Mouse (Mus musculus) kidney, postnatal 4 days (tissue): ENCODE measurements around the gene Pmfbp1.

Source experiments
- DNase-seq, 2 experiments: peaks; one replicate each; pipeline ENCODE4 v3.0.0; 2021; ENCODE audit warnings: mixed read lengths in 2 of 2

Pmfbp1 gene

DNA sequence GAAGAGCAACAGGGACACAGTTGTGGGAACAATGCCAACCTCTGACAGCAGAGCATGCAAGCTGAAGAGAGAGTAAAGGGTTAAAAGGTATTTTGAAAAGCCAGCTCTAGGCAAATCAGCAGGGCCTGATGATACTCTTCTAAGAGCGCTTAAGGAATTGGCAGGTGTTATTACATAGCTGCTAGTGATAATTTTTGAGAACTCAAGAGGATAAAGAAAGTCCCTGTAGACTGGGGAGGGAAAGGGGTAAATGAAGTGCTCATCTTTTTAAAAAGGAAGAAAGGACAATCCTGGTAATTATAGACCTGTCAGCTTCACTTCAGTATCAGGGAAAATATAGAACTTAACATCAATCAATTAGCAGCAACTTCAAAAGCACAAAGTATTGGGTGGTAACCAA, 9.7 kb downstream of the Pmfbp1 start:
- DNase-seq, result no peak

DNA sequence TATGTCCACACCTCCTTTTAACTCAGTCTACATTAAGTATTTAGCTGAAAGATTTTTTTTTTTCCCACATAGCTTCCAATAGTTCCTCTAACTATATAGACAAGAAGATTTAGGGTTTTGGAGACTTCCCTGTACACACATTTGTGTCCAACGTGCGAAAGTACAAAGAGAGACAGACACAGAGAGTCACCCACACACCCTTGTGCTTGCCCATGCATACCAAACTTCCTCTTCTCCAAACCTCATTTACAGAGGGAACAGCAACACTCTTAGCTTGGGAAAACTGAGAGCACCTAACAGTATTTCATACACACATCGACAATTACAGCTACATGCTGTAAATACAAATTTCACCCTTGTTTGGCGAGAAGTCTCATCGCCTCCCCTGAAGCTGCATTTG, 11.7 kb downstream of the Pmfbp1 start:
- no peak for DNase-seq

DNA sequence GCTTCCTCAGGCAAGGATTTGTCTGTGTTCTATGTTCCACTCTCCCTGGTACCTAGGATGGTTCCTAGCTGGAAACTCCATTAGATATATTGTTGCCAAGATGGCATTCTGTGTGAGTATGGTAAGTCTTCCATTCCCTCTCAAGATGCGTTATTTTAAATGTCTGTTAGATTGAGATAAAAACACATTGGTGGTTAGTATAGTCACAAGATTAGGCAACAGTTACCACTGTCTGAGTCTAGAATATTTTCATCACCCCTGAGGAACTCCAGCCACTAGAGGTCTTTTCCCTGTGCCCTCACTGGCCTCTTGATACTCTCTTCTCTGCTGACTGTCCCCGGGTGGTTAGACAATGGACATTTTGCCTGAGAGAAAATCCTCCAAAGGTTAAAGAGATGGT, 30.2 kb downstream of the Pmfbp1 start:
- no peak for DNase-seq

DNA sequence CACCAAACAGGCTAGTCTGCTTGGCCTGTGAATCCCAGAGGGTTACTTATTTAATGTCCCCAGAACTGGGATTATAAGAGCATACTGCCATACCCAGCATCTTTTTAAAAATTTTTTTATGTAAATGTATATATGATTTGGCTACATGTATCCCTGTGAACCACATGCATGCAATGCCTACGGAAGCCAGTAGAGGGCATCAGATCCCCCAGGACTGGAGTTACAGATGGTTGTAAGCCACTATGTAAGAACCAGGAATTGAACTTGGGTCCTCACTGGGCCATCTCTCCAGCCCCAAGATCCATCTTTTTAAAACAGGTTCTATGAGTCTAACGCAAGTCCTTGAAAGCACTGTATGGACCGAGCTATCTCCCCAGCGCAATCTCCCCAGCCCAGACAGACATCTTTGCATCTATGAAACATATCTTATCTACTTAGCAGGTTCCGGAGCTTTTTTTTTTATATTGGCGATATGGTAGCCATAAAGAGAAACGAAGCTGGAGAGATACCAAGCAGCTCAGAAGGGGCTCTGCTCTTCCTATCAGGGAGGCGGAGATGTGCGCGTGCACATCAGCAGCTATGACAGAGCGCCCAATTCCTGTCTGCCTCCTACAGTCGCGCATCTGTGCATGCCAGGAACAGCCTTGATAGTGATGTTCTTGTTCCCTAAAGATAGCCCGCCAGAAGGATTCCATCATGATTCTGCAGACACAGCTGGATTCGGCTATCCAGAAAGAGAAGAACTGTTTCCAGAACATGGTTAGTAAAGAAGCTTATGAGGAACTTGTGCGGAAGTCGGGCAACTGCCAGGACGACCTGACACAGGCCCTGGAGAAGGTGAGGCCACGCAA, 41.5 kb downstream of the Pmfbp1 start:
- peak; percentile 67 to 70 for DNase-seq

DNA sequence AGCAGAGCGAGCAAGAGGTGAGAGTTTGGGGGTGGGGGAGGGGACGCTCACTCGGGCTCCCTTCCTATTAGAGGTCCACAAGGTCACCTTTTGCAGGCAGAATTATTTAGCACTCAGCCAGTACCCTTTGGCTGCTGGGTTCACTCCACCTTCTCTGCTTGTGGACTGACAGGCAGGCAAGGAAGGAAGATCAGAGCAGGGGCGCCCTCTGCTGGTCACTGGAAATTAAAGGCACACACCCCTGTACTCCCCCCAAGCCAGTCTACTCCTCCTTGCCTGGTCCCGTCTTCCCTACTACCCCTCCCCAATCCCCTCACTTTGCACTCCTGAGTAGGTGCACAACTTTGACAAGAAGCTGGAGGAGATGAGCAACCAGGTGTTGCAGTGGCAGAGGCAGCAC, 42.9 kb downstream of the Pmfbp1 start:
- DNase-seq, result peak; percentile 90 to 91

DNA sequence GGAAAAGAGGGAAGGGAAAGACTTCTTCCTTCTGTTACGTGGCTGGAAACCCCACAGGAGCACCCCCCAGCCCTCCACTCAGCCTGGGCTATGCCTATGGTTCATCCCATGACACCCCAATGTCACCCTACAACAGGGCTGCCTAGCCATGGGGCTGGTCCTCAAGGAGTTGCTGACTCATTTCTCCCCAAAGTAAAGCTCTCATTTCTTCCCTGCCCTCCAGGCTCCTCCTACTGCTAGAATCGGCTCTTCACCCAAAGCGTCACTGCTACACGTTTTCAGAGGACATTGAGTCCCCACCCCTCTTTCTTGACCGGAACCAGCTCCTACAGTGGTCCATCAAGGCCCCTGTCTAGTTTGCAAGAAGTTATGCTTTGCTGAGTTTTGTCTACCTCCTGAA, 48.3 kb downstream of the Pmfbp1 start:
- DNase-seq, result no peak

DNA sequence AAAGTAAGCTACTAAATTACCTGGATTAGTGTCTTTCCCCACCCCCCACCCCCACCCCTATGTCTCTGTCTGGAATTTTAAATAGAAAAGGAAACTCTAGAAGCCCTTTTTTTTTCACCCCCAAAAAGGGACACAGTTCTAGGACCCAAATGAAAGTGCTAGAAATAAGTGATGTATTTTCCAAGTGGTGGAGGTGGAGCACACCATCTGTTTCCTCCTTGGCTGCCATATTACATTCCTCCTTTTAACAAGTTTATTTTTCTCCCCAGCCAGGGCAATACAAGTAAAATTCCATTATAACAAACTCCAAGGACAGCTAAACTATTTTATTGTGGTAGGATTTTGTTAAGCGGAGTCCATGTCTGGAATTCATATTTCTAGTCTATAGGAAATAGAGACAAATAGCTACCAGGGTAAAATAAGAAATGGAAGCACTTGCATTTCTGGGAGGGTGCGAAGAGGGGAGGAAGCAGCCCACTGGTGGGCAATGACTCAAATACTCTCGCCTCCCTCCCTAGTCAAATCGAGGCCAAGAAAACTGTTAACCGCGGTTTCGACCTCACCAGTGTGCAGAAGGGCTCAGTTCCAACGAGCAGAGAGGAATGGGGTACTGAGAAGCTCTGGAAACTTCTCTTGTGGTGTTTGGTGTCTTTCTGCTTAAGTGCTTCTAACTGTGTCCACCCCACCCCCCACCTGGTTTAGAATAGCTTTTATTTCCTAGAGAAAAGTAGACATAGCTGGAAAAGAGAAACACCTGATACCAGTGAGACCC, 49.1 kb downstream of the Pmfbp1 start:
- DNase-seq, result no peak

DNA sequence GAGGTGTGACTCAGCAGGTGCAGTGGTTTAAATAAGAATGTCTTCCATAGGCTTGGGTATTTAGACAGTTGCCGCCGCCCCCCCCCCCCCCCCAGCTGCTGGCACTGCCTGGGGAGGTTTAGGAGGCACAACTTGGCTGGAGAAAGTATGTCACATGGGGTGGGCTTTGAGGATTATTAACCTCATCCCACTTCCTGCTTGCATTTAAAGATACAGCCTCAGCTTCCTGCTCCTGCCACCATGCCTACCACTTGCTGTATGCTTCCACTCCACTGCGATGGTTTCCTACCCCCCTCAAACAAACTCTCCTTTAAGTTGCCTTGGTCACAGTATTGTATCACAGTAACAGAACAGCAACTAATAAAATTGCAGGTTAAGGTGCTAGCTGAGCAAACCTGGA, 50.2 kb downstream of the Pmfbp1 start:
- DNase-seq, result no peak

DNA sequence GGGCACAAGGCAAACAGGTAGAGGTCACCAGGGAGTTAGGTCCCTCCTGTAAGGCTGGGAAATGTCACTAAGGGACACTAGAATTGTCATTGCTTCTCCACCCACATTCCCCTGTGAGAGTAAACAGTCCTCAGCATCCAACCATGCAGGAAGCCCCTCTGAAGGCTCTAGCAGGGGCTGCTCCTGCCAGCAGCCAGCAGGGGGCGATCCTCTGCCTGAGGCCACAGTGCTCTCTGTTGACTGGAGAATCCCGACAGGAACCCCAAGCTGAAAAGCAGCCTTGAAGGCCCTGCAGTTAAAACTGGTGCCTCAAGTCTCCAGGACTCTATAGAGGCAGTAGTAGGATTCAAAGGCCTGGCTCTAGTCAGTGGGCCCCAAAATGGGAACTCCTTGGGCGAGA, 57.8 kb downstream of the Pmfbp1 start:
- DNase-seq, result peak; percentile 59 to 65

DNA sequence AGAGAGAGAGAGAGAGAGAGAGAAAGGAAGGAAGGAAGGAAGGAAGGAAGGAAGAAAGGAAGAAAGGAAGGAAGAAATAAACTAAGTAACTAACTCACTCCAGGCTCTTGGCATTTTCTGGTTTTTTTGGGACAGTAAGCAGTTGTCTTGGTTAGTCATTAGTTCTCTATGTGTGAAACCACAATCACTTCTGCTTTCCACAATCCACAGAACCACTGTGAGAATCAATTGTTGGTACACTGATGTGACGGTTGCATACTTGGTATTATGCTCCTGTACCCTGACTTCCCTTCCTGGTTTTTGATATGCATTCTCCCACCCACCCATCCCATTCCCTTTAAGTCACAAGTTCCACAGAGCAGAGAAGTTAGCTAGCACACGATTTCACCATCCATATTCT, 70.1 kb downstream of the Pmfbp1 start:
- no peak for DNase-seq

DNA sequence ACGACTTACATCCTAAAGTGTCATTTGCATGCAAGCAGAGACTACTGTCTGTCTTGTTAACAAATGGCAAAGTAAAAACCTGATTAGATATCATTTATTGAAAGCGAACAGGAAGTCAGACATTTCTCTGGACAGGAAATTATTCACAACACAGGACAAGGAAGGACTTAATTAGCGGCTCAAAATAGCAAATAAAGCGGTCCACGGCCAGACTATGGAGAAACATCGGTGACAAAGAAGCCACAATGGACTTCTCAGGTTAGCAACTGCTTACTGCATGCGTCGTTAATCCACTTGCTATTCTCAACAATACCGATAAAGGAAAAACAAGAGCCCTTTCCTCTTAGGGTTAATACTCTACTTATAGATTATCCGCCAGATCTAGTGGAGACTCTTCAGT, 70.9 kb downstream of the Pmfbp1 start:
- DNase-seq, result no peak

DNA sequence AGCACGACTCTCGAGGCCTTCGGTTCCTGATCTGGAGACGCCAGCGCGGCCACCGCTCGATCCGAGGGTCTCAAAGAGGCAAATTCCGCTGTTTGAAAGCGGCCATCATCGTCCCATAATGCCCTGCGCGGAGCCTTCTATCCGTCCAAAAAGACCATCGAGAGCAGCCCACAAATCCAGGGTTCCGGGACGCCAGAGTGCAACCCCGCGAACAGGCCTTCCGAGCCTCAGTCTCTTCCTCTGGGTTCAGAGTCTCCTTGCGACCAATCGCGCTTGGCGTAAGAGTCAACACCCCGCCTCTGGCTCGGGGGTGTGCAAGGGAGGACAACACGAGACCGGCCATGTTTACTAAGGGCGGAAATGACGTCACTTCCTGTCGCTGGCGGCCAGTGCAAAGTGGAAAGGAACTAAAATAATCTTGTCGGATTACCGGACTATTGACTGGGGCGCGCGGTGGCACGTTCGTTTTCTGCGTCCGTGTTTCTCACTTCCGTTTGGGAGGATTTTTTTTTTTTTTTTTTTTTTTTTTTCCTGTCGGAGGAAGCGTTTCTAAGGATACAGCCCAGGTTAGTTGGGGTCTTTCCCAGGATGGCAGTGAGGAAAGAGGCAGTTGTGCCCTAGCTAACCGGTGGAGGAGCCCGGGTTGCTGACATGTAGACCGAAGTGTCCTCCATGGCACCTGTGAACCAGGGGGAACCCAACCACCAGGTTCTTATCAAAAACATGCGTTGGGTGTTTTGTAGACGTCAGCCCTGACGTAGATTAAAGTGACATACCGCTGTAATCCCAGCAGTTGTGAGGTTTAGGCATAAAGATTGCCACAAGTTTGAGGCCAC, 71.9 kb downstream of the Pmfbp1 start, which contains the start of the genes Dhx38 and Txnl4b:
Gene Dhx38 (minus strand): TSS at position 364 of the 836 bp plus-strand sequence.
Gene Txnl4b (plus strand): TSS at position 395 of the 836 bp plus-strand sequence.
- peak; percentile 99 for DNase-seq

DNA sequence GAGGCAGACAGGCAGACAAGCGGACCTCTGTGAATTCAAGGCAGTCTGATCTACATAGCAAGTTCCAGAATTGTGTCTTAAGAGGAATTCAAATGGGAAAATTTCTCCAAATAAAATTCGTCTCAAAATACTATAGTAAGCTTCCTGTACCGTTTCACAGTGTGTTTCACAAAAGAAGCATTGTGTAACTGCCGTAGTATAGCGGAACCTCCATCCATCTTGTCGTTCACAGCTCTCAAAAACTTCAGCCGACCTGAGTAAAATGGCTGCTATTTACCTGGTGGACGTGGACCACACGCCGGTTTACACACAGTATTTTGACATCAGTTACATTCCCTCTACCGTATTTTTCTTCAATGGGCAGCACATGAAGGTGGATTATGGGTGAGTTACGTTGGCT, 77.3 kb downstream of the Pmfbp1 start:
- DNase-seq, result no peak

DNA sequence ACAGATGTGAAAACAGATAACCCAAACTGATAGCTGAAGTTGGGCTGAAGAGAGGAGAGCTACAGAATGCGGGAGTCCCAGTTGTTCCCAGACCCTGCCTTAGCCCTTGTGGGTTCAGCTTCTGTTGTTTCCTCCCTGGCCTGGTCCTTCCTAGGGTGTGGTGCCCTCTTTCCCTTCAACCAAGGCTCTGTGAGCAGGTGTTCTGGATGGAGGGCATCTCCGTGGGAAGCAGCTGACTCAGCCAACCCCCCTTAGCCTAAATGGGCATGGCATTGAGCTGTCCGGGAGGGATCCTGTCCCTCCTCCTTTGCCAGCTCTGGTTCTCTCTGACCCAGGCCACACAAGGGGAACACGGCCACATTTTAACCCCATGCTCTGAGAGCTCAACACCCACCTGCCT, 82.5 kb downstream of the Pmfbp1 start:
- no peak for DNase-seq

DNA sequence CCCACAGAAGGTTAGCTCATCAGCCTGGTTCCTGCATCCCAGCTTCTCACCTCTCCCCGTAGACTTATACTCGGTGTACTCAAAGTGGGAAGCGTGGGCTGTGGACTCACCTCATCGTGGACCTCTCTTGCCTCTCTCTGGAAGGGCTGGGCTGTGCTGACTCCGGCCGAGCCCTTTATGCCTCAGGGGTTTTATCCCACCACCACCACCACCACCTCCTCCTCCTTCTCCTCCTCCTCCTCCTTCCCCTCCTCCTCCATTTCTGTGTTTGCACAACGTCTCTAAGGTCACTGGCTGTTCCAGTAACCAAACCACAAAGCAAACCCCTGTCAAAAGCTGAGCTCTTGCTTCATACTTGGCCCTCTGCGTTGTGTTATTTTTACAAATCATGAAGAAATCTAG, 85.1 kb downstream of the Pmfbp1 start, which contains the start of gene Hp:
Gene Hp (minus strand): TSS at position 273 of the 402 bp plus-strand sequence.
- DNase-seq, result no peak

DNA sequence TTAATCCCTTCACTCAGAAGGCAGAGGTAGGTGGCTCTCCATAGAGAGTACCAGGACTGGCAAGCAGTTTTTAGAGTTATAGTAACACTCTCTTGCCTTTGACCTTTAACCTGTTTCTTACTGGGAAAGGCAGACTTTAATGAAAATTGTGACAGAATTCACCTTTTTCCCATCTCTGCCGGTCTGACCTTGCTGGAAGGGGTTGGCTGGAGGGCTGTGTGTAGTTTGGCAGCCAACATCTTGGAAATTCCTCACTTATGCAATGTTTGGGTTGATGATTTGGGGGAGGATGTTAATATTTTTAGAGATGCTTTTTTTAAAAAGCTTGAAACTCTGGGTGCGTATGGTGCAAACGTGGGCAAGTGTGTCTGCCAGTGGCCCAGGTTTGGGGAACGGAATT, 90.5 kb downstream of the Pmfbp1 start:
- no peak for DNase-seq

DNA sequence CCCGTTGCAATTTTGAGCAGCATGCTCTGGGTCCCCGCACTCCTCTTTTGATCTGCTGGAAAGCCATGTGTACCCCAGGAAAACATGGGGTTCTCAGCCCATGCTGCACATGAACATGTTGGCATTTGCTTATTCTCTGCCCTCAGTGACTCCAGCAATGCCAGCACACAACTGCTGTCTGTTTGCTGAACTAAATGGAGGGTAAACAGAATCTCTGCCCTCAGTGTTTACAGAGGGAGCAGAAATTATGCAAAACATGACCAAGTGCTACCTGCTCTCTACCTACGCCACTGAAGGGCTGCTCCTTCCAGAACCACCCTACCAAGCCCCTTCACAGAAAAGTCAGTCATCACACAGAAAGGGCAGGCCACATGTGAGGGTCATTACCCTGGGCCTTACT, 91.0 kb downstream of the Pmfbp1 start:
- DNase-seq, result no peak

DNA sequence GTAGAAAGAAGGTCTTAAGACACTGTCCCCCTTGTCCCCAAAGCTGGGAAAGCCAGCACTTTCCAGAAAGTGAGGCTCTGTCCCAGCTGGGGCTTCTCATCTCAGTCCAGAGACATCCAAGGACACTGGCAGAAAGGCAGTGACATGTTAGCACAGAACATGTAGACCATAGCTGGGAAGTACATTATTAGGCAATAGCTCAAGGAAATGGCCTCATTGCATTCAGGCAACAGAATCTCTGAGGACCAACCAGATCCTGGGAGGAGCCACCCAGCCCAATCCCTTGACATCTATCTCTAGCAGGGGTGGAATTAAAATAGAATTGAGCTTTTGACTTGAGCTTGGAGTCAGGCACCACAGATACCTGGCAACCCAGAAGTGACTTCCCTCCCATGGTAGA, 91.8 kb downstream of the Pmfbp1 start:
- DNase-seq, result no peak

DNA sequence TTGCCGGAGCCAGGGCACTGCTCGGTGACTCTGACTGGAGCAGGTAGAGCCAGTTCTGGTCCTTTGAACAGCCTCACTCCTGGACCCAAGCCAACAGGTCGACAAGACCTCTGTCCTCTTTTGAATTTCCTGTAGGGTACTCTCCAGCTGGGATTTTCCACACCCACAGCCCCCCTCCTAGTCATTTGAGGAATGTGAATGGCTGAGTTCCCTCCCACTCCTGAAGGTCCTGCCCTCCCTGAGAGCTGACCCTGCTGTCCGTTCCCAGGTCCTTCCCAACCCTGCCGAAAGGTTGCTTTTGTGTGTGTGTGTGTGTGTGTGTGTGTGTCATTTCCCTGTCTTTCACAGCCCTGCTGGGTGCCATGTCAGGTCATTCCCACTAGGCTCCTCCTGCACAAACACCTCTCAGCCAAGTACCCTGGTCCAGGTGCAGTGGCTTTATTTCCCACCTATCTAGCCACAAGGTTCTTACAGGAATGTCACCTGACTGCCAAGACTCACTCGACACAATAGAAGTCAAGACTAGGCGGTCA, 93.2 kb downstream of the Pmfbp1 start:
- peak; percentile 70 to 82 for DNase-seq

DNA sequence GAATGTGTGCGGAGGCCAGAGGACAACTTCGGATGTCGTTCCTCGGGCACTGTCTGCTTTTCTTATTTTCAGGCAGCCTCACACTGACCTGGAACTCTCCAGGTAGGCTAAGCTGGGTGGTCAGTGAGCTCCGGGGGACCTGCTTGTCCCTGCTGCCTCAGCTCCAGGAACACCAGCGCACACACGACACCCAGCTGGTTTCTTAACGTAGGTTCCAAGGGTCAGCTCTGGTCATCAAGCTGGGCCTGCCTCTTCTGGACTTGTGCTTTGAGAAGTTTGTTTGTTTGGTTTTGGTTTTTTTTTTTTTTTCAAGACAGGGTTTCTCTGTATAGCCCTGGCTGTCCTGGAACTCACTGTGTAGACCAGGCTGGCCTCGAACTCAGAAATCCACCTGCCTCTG, 97.1 kb downstream of the Pmfbp1 start:
- DNase-seq, result no peak

DNA sequence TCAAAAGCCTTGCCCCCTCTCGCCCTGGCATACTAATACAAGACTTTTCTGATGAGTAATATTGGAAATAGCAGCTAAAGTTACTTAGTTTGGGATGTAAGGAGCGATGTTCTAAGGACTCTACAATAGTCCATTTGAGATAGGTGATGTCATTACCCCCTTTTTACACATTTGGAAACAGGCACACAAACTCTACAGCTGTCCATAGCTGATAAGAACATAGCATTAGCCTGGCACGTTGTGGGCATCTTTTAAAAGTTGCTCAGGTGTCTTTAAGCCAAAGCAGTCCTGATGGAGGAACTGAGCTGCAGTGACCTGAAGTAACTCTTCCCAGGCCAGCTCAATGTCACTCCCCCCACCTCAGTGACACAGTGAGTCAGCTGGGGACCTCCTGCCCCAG, 97.5 kb downstream of the Pmfbp1 start:
- DNase-seq, result no peak

DNA sequence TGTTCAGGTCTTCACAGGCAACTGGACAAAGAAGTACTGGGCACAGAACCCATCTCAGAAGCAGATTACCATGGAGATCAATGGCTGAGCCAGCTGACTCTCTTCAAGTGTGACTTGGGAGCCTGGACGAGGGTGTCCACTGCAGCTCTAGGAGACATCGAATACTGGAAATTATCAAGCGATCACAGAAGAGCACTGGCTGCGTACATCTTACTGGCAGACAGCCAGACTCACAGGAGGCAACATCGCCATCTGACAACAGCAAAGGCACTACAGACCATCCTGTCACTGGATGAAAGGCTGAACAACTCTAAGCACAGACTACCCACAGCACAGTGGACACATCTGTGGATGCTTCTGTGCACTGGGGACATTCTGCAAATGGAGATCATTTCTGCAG, 98.3 kb downstream of the Pmfbp1 start:
- DNase-seq, result no peak
